Mouse (Mus musculus): ENCODE results near the gene Tarsl2. TPM values are rescaled to one million over a fixed set of nuclear protein-coding genes. Genes with fewer than 3 reads are reported as not detected.

Gene Tarsl2
- polyA plus RNA-seq, 1 experiment from 2014 or later, result 14.1 TPM

- no peak overlapping the region for H3K27ac ChIP-seq (ENCODE audit: low read depth, low read length)
- ATAC-seq (ENCODE audit: insufficient read depth, low FRiP score, low TSS enrichment) (no peak), DNase-seq (ENCODE audit: low spot score) (no peak)
- H3K27me3 ChIP-seq (ENCODE audit: control insufficient read depth, insufficient read depth, low read length), result no peaks in the 10 kb centered on the region
- H3K9me3 ChIP-seq (ENCODE audit: control insufficient read depth, low read length), result no peaks in the 10 kb centered on the region
- H3K4me1 ChIP-seq (ENCODE audit: control insufficient read depth, insufficient read depth, low read length), result peaks cover 3% of the 10 kb centered on the region; the same call in 1 of the 2 replicates
- no peak overlapping the region for H3K4me2 ChIP-seq (ENCODE audit: low read depth)
- H3K36me3 ChIP-seq (ENCODE audit: control insufficient read depth, insufficient read depth, low read length), result no peaks in the 10 kb centered on the region
- no peak overlapping the region for H3K4me3 ChIP-seq (ENCODE audit: low read depth, low read length)
- no peak overlapping the region for H3K9ac ChIP-seq (ENCODE audit: low read length)
- WGBS, result 78% methylated on average over 6 of the region's 6 CpGs
These were observed 2.1 kb upstream of the Tarsl2 start for GRCm38 (mm10) chr7:65642371-65643304.

GRCm38 (mm10) chr7:65643861-65644421, 757 bp upstream of the Tarsl2 start:
- H3K36me3 ChIP-seq (ENCODE audit: control insufficient read depth, insufficient read depth, low read length), result no peaks in the 10 kb centered on the region
- WGBS, result 38% methylated on average over 6 of the region's 6 CpGs
- H3K27ac ChIP-seq (ENCODE audit: low read depth, low read length), result no peak overlapping the region

DNA sequence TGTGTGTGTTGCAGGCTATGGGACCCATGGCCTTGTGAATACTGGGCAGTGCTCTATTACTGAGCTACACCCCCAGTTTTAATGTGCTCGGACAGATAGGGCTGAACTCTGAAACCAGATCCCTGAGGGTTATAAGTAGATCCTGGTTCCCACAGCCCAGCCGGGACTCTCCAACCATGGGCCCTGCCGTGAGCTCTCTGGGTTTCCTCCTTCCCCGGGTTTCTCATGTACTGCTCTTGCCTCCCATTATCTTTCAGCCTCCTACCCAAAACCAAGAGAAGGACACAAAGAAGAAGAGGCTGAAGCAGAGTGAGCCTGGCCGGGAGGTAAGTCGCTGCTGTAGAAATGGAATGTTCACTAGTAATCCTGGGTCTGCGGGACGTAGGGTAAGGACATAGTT, 1.3 kb downstream of the Tarsl2 start:
- no peak overlapping the region for H3K4me2 ChIP-seq (ENCODE audit: low read depth)
- ATAC-seq (ENCODE audit: insufficient read depth, low FRiP score, low TSS enrichment) (no peak), DNase-seq (ENCODE audit: low spot score) (no peak)
- H3K9me3 ChIP-seq (ENCODE audit: control insufficient read depth, low read length), result no peaks in the 10 kb centered on the region
- H3K27me3 ChIP-seq (ENCODE audit: control insufficient read depth, insufficient read depth, low read length), result no peaks in the 10 kb centered on the region
- peaks cover 3% of the 10 kb centered on the region; the same call in 1 of the 2 replicates for H3K4me1 ChIP-seq (ENCODE audit: control insufficient read depth, insufficient read depth, low read length)
- no peaks in the 10 kb centered on the region for H3K36me3 ChIP-seq (ENCODE audit: control insufficient read depth, insufficient read depth, low read length)
- no peak overlapping the region for H3K4me3 ChIP-seq (ENCODE audit: low read depth, low read length)
- no peak overlapping the region for H3K9ac ChIP-seq (ENCODE audit: low read length)
- 86% methylated on average over 8 of the region's 8 CpGs for WGBS
- no peak overlapping the region for H3K27ac ChIP-seq (ENCODE audit: low read depth, low read length)

More at GRCm38 (mm10) chr7:65643861-65644421, 757 bp upstream of the Tarsl2 start:
- DNase-seq (ENCODE audit: low spot score), result no peak
- H3K4me1 ChIP-seq (ENCODE audit: control insufficient read depth, insufficient read depth, low read length), result peaks cover 3% of the 10 kb centered on the region; the same call in 1 of the 2 replicates
- H3K9me3 ChIP-seq (ENCODE audit: control insufficient read depth, low read length), result no peaks in the 10 kb centered on the region
- H3K4me3 ChIP-seq (ENCODE audit: low read depth, low read length), result peak overlapping the region; percentile 58
- 0 out of 2 replicates have a peak, but pooled peaks have one; percentile 7 for ATAC-seq (ENCODE audit: insufficient read depth, low FRiP score, low TSS enrichment)
- peak overlapping the region; percentile 73 for H3K4me2 ChIP-seq (ENCODE audit: low read depth)
- H3K27me3 ChIP-seq (ENCODE audit: control insufficient read depth, insufficient read depth, low read length), result no peaks in the 10 kb centered on the region
- H3K9ac ChIP-seq (ENCODE audit: low read length), result no peak overlapping the region

DNA sequence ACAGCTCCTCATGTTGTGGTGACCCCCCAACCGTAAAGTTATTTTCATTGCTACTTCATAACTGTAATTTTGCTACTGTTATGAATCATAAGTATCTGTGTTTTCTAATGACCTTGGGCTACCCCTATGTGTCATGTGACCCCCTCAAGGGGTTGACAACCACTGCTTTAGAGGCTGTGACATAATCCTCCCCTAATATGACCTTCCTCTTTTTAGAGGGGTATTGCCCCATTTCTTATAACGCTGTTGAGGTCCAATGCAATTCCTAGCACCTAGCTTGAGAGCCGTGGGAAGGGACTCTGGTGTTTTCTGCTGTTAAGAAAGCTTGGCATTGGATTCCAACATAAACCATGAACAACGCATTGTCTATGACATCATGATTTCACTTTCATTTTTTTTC, 6.0 kb downstream of the Tarsl2 start:
- Histone ChIP-seq H3K27ac (ENCODE audit: low read depth, low read length) (no peak overlapping the region), H3K4me3 (ENCODE audit: low read depth, low read length) (no peak overlapping the region), H3K4me2 (ENCODE audit: low read depth) (no peak overlapping the region), H3K9ac (ENCODE audit: low read length) (no peak overlapping the region), H3K4me1 (ENCODE audit: control insufficient read depth, insufficient read depth, low read length) (no peaks in the 10 kb centered on the region), H3K9me3 (ENCODE audit: control insufficient read depth, low read length) (no peaks in the 10 kb centered on the region), H3K27me3 (ENCODE audit: control insufficient read depth, insufficient read depth, low read length) (no peaks in the 10 kb centered on the region), H3K36me3 (ENCODE audit: control insufficient read depth, insufficient read depth, low read length) (no peaks in the 10 kb centered on the region)
- DNase-seq (ENCODE audit: low spot score) (no peak), ATAC-seq (ENCODE audit: insufficient read depth, low FRiP score, low TSS enrichment) (no peak)
- WGBS, result 89% methylated on average over 4 of the region's 4 CpGs

GRCm38 (mm10) chr7:65657490-65658120, 12.9 kb downstream of the Tarsl2 start:
- H3K9ac ChIP-seq (ENCODE audit: low read length), result no peak overlapping the region
- DNase-seq (ENCODE audit: low spot score) (no peak), ATAC-seq (ENCODE audit: insufficient read depth, low FRiP score, low TSS enrichment) (no peak)
- no peak overlapping the region for H3K4me2 ChIP-seq (ENCODE audit: low read depth)
- no peak overlapping the region for H3K4me3 ChIP-seq (ENCODE audit: low read depth, low read length)
- H3K27me3 ChIP-seq (ENCODE audit: control insufficient read depth, insufficient read depth, low read length), result no peaks in the 10 kb centered on the region
- no peak overlapping the region for H3K27ac ChIP-seq (ENCODE audit: low read depth, low read length)
- no peaks in the 10 kb centered on the region; the same call in 1 of the 2 replicates for H3K36me3 ChIP-seq (ENCODE audit: control insufficient read depth, insufficient read depth, low read length)
- no peaks in the 10 kb centered on the region for H3K4me1 ChIP-seq (ENCODE audit: control insufficient read depth, insufficient read depth, low read length)
- WGBS, result 88% methylated on average over 2 of the region's 2 CpGs
- no peaks in the 10 kb centered on the region for H3K9me3 ChIP-seq (ENCODE audit: control insufficient read depth, low read length)

GRCm38 (mm10) chr7:65663225-65663790, 18.6 kb downstream of the Tarsl2 start:
- 89% methylated on average over 11 of the region's 11 CpGs for WGBS
- no peaks in the 10 kb centered on the region for H3K4me1 ChIP-seq (ENCODE audit: control insufficient read depth, insufficient read depth, low read length)
- no peak overlapping the region for H3K27ac ChIP-seq (ENCODE audit: low read depth, low read length)
- no peak overlapping the region for H3K4me3 ChIP-seq (ENCODE audit: low read depth, low read length)
- H3K4me2 ChIP-seq (ENCODE audit: low read depth), result no peak overlapping the region
- H3K36me3 ChIP-seq (ENCODE audit: control insufficient read depth, insufficient read depth, low read length), result no peaks in the 10 kb centered on the region
- no peak overlapping the region for H3K9ac ChIP-seq (ENCODE audit: low read length)
- DNase-seq (ENCODE audit: low spot score), result no peak
- no peaks in the 10 kb centered on the region for H3K27me3 ChIP-seq (ENCODE audit: control insufficient read depth, insufficient read depth, low read length)
- no peaks in the 10 kb centered on the region for H3K9me3 ChIP-seq (ENCODE audit: control insufficient read depth, low read length)
- ATAC-seq (ENCODE audit: insufficient read depth, low FRiP score, low TSS enrichment), result no peak

DNA sequence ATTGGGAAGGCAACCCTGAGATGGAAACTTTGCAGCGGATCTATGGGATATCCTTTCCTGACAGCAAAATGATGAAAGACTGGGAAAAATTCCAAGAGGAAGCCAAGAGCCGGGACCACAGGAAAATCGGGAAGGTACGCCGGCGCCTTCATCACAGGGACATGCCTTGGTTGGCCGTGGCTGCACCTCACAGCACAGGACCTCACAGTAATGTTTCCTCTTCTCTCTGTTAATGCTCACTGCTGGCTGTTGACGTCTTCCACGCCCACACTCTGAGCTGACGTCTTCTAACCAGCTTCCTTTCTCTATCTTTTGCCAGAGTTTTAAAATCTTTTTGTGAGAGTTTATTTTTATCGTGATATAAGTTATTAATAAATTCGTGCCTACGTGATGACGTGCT, 19.2 kb downstream of the Tarsl2 start:
- no peaks in the 10 kb centered on the region for H3K9me3 ChIP-seq (ENCODE audit: control insufficient read depth, low read length)
- ATAC-seq (ENCODE audit: insufficient read depth, low FRiP score, low TSS enrichment) (no peak), DNase-seq (ENCODE audit: low spot score) (no peak)
- H3K27me3 ChIP-seq (ENCODE audit: control insufficient read depth, insufficient read depth, low read length), result no peaks in the 10 kb centered on the region
- H3K4me2 ChIP-seq (ENCODE audit: low read depth), result no peak overlapping the region
- WGBS, result 87% methylated on average over 14 of the region's 14 CpGs
- no peak overlapping the region for H3K4me3 ChIP-seq (ENCODE audit: low read depth, low read length)
- no peaks in the 10 kb centered on the region for H3K36me3 ChIP-seq (ENCODE audit: control insufficient read depth, insufficient read depth, low read length)
- H3K4me1 ChIP-seq (ENCODE audit: control insufficient read depth, insufficient read depth, low read length), result no peaks in the 10 kb centered on the region
- no peak overlapping the region for H3K9ac ChIP-seq (ENCODE audit: low read length)
- H3K27ac ChIP-seq (ENCODE audit: low read depth, low read length), result no peak overlapping the region

- Histone ChIP-seq H3K4me1 (ENCODE audit: control insufficient read depth, insufficient read depth, low read length) (no peaks in the 10 kb centered on the region), H3K27ac (ENCODE audit: low read depth, low read length) (no peak overlapping the region), H3K4me3 (ENCODE audit: low read depth, low read length) (no peak overlapping the region), H3K9me3 (ENCODE audit: control insufficient read depth, low read length) (no peaks in the 10 kb centered on the region), H3K9ac (ENCODE audit: low read length) (no peak overlapping the region), H3K4me2 (ENCODE audit: low read depth) (no peak overlapping the region), H3K36me3 (ENCODE audit: control insufficient read depth, insufficient read depth, low read length) (no peaks in the 10 kb centered on the region), H3K27me3 (ENCODE audit: control insufficient read depth, insufficient read depth, low read length) (no peaks in the 10 kb centered on the region)
- no peak for ATAC-seq (ENCODE audit: insufficient read depth, low FRiP score, low TSS enrichment)
- 89% methylated on average over 6 of the region's 6 CpGs for WGBS
- no peak for DNase-seq (ENCODE audit: low spot score)
These were observed 22.8 kb downstream of the Tarsl2 start for GRCm38 (mm10) chr7:65667491-65667890.

Measured in neural tube, embryonic 11.5 days (tissue).